ENCODE assay signal across 8 mouse cellular contexts in the genomic region with DNA sequence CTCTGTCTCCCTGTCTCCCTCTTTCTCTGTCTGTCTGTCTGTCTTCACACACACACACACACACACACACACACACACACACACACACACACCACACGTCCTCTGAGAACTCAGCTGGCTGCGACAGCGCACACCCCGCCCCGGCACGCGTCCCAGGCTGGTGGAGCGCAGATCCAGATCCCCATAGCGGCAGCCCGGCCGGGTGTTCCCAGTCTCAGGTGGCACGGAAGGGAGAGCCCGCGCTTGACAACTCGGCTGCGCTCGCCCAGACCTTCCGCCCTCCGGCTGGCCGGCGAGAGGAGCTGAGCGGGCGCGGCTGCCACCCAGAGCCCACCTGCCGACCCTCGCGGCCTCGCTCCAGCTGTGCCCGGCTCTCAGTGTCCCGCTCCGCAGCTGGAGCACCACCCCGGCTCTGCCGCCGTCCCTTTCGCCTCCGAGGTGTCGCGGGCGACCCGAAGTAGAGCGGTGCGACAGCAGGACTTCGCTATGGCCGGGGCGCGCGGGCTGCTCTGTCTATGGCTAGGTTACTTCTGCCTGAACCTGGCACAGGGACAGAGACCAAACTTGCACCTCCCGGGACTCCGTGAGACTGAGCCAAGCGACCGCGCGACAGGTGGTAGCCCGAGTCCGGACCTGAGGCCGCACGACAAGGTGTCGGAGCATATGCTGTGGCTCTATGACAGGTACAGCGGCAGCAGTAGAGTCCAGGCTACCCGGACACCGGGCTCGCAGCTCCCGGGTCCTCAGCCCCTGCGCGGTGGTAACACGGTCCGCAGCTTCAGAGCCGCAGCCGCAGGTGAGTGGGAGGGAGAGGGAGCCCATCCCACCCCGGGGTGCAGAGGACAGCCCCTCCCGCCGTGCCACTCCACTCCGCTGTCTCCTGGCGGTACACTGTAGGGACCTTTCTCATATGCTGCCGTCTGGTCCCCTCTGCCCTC. TPM values are rescaled to one million over a fixed set of nuclear protein-coding genes. Genes with fewer than 3 reads are reported as not detected.
DNase-seq lines count a peak whose midpoint lies in the region; ATAC-seq lines count a peak whose summit lies in the region.

No protein-coding gene starts in this region.

- H3K27me3 ChIP-seq in heart, embryonic 11.5 days (ENCODE audit: control insufficient read depth, insufficient read depth, low read length): peaks cover 53% of the 10 kb centered on the region
- H3K27me3 ChIP-seq in stomach, embryonic 16.5 days (ENCODE audit: control insufficient read depth, insufficient read depth, low read length): peaks cover 33% of the 10 kb centered on the region

- peak overlapping the region; percentile 94 for H3K4me2 ChIP-seq in heart, embryonic 11.5 days
- peak overlapping the region; percentile 79 for H3K4me2 ChIP-seq in stomach, embryonic 16.5 days (ENCODE audit: low read depth, low read length)

- H3K27ac ChIP-seq in heart, embryonic 11.5 days (ENCODE audit: low read depth, low read length): no peak overlapping the region
- no peak overlapping the region for H3K27ac ChIP-seq in stomach, embryonic 16.5 days (ENCODE audit: low read length)

- H3K9me3 ChIP-seq in heart, embryonic 11.5 days (replicated peaks; ENCODE audit: control insufficient read depth, low read length): no peaks in the 10 kb centered on the region
- H3K9me3 ChIP-seq in stomach, embryonic 16.5 days (replicated peaks; ENCODE audit: control insufficient read depth, low read length): no peaks in the 10 kb centered on the region

- H3K9ac ChIP-seq in heart, embryonic 11.5 days (ENCODE audit: low read depth, low read length): no peak overlapping the region
- H3K9ac ChIP-seq in stomach, embryonic 16.5 days (ENCODE audit: low read length): peak overlapping the region; percentile 68

- ATAC-seq in heart, embryonic 11.5 days (replicated peaks; ENCODE audit: insufficient number of reproducible peaks, low FRiP score, low TSS enrichment): peak; percentile 52; the same call in 1 of the 2 replicates
- ATAC-seq in stomach, embryonic 16.5 days (ENCODE audit: insufficient read depth, low FRiP score): peak; percentile 79

- WGBS in heart, embryonic 11.5 days (ENCODE audit: insufficient replicate concordance): under 1% methylated on average over 75 of the region's 75 CpGs
- WGBS in stomach, embryonic 16.5 days: under 1% methylated on average over 75 of the region's 75 CpGs

- H3K4me3 ChIP-seq in heart, embryonic 11.5 days (ENCODE audit: low read depth, low read length): peak overlapping the region; percentile 52
- H3K4me3 ChIP-seq in stomach, embryonic 16.5 days (replicated peaks; ENCODE audit: low read length): peak overlapping the region; percentile 50

- no peaks in the 10 kb centered on the region for H3K4me1 ChIP-seq in heart, embryonic 11.5 days (ENCODE audit: control insufficient read depth, insufficient read depth, low read length)
- H3K4me1 ChIP-seq in stomach, embryonic 16.5 days (ENCODE audit: control insufficient read depth, insufficient read depth, low read length): peaks cover 11% of the 10 kb centered on the region

- peak; percentile 28 for DNase-seq in kidney, adult 18-20 months
- DNase-seq in kidney, adult 8-10 months: no peak
- DNase-seq in adrenal gland, postnatal 36 days: peak; percentile 14 to 28
- DNase-seq in kidney, postnatal 10 days: peak; percentile 66
- peak; percentile 56 for DNase-seq in lung, postnatal 10 days
- DNase-seq in layer of hippocampus, adult 8-10 months (ENCODE audit: low spot score in 2 of 2): no peak

- no peaks in the 10 kb centered on the region for H3K36me3 ChIP-seq in heart, embryonic 11.5 days (ENCODE audit: control insufficient read depth, insufficient read depth, low read length)
- H3K36me3 ChIP-seq in stomach, embryonic 16.5 days (ENCODE audit: control insufficient read depth, insufficient read depth, low read length): no peaks in the 10 kb centered on the region

RNA-seq across cellular contexts. Expression of gene Bmp3, which starts 0.7 kb away (rescaled TPM):
- under 1 TPM; 0.53 to 0.89 TPM for total RNA-seq in adrenal gland, postnatal 36 days (2021)
- 0.14 and 0.54 TPM in 2 replicates for polyA plus RNA-seq in heart, embryonic 11.5 days (2014; fragmentation: Nextera tagmentation; extraction: Ambion mirVana)
- 3.0 and 4.1 TPM in 2 replicates for polyA plus RNA-seq in stomach, embryonic 16.5 days (2015; fragmentation: Nextera tagmentation; extraction: Ambion mirVana)
- 1 to 10 TPM; 2.6 to 3.8 (median 3.4) TPM for total RNA-seq in layer of hippocampus, adult 8-10 months (2022)

Comparison
In these comparisons a context has a peak if more than half of its experiments do, and no peak if none do; other contexts are left out.
1. DNase-seq: peak in kidney, adult 18-20 months (single experiment), adrenal gland, postnatal 36 days (2 of 2), kidney, postnatal 10 days (single experiment) and lung, postnatal 10 days (single experiment); none in kidney, adult 8-10 months (0 of 2) and layer of hippocampus, adult 8-10 months (0 of 2).